Mouse (Mus musculus): ENCODE measurements around the gene Uncx. TPM values are rescaled to one million over a fixed set of nuclear protein-coding genes. Genes with fewer than 3 reads are reported as not detected.
A peak's percentile ranks its signal among the peaks of the same experiment; 100 is the strongest.

The Uncx gene
- total RNA-seq, 2 experiments from 2014 or later = not detected

GRCm38 (mm10) chr5:139558917-139559660 lies 15.8 kb downstream of the Uncx start:
- no peak overlapping the region for H3K4me3 ChIP-seq
- no peak overlapping the region for H3K27ac ChIP-seq
- TF ChIP-seq CTCF (conservative IDR thresholded peaks at IDR 0.05) = no peak
- DNase-seq (ENCODE audit: low spot score in 2 of 2) = no peak

DNA sequence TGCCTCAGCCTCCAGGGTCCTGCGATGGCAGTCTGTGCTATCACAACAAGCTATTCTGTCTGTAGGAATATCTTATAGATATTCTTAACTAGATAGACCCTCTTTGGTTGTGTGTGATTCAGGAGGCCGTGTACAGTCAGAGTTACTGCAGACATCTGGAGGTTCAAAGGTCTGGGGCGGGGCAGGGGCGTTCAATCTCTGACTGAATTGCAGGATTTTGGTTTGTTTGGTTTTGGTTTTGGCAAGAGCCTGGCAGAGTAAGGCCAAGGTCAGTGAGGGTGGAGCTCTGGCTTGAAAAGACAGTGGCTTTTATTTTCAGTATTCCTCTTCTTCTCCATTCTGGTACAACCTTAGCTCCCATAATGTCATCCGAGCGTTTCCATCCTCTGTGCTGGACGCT lies 16.5 kb downstream of the Uncx start:
- no peak overlapping the region for H3K27ac ChIP-seq
- DNase-seq (ENCODE audit: low spot score in 2 of 2) = no peak
- TF ChIP-seq CTCF (conservative IDR thresholded peaks at IDR 0.05) = no peak
- no peak overlapping the region for H3K4me3 ChIP-seq

DNA sequence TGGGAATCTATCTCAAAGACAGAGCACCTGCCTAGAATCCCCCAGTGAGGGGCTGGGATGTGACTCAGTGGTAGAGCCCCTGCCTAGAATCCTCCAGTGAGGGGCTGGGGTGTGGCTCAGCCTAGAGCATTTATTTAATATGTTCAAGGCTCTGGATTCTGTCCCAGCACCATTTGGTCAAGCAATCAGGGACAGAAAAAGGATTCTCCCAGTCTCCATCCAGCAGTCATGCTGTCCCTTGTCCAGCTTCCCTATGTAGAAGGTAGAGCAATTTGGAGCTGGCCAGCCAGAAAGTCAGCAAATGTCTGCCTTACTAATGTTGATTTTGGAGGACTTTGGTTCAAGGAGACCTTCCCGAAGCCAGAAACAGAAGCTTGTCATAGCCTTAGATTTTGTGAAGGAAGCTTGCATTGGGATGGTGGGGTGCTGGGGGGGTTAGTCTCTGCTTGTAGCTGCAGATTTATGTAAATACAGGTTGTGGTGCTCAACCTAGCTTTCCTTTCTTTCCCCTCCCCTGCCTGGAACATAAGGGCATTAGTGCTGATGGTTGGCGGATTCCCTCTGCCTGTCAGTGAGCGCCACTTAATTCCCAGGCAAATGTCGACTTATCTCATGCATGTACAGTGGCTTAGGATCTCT lies 18.2 kb downstream of the Uncx start:
- no peak for TF ChIP-seq CTCF (conservative IDR thresholded peaks at IDR 0.05)
- no peak for DNase-seq (ENCODE audit: low spot score in 2 of 2)
- no peak overlapping the region for H3K4me3 ChIP-seq
- no peak overlapping the region for H3K27ac ChIP-seq

DNA sequence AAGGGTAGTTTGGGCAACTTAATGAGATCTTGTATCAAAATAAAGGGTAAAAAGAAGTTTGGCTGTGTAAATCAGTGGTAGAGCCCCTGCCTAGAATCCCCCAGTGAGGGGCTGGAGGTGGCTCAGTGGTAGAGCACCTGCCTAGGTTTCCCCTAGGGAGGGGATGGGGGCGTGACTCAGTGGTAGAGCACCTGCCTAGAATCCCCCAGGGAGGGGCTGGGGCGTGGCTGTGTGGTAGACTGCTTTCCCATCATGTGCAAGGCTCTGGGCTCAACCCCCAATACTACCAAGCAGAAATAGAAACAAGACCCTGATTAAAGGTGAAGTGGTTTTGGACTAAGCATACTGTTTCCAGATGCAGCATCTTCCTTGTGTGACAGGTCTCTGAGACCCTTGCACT lies 21.4 kb downstream of the Uncx start:
- no peak for DNase-seq (ENCODE audit: low spot score in 2 of 2)
- Histone ChIP-seq H3K4me3 (no peak overlapping the region), H3K27ac (no peak overlapping the region)
- TF ChIP-seq CTCF (conservative IDR thresholded peaks at IDR 0.05) = no peak

DNA sequence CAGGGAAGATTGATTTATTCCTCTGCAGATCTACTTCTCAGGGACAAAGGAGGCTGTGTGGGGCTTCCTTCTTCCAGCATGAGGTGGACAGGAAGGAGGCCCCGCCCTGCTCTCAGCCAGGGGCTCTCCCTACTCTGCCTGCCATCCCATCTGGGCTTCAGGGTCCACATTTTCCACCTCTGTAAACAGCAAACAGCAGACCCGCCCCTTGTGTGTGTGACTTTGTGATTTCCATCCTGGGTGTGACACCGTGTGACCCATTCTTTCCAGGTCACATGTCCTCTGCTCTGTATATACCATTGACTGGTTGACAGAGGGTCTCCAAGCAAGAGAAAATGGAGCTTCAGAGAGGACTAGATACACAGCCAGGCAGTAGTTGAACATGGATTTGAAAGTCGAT lies 22.2 kb downstream of the Uncx start:
- DNase-seq (ENCODE audit: low spot score in 2 of 2) = no peak
- no peak for TF ChIP-seq CTCF (conservative IDR thresholded peaks at IDR 0.05)
- no peak overlapping the region for H3K27ac ChIP-seq
- no peak overlapping the region for H3K4me3 ChIP-seq

GRCm38 (mm10) chr5:139566640-139567399 lies 23.5 kb downstream of the Uncx start:
- no peak overlapping the region for H3K27ac ChIP-seq
- TF ChIP-seq CTCF (conservative IDR thresholded peaks at IDR 0.05) = peak; percentile 24; the same call in 1 of the 2 replicates
- H3K4me3 ChIP-seq = no peak overlapping the region
- DNase-seq (ENCODE audit: low spot score in 2 of 2) = no peak

GRCm38 (mm10) chr5:139568079-139568478 lies 24.8 kb downstream of the Uncx start:
- no peak for DNase-seq (ENCODE audit: low spot score in 2 of 2)
- no peak for TF ChIP-seq CTCF (conservative IDR thresholded peaks at IDR 0.05)
- H3K27ac ChIP-seq = no peak overlapping the region
- H3K4me3 ChIP-seq = no peak overlapping the region

DNA sequence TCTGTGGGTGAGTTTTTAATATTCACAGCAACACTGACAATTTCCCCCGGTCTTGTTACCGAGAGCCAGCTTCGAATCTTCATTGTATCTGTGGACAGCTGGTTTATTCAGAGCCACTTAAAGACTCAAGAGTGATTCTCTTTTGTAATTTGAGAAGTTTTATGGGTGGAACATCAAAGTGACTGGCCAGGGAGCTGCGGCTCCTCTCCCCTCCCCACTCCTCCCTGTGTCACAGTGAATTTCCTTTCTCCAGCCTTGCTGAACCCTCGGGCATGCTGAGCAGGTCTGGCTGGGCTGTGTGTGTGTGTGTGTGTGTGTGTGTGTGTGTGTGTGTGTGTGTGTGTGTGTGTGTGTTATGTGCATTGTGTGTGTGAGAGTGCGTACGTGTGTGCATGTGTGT lies 29.2 kb downstream of the Uncx start:
- no peak for TF ChIP-seq CTCF (conservative IDR thresholded peaks at IDR 0.05)
- no peak overlapping the region for H3K27ac ChIP-seq
- no peak for DNase-seq (ENCODE audit: low spot score in 2 of 2)
- H3K4me3 ChIP-seq = no peak overlapping the region

DNA sequence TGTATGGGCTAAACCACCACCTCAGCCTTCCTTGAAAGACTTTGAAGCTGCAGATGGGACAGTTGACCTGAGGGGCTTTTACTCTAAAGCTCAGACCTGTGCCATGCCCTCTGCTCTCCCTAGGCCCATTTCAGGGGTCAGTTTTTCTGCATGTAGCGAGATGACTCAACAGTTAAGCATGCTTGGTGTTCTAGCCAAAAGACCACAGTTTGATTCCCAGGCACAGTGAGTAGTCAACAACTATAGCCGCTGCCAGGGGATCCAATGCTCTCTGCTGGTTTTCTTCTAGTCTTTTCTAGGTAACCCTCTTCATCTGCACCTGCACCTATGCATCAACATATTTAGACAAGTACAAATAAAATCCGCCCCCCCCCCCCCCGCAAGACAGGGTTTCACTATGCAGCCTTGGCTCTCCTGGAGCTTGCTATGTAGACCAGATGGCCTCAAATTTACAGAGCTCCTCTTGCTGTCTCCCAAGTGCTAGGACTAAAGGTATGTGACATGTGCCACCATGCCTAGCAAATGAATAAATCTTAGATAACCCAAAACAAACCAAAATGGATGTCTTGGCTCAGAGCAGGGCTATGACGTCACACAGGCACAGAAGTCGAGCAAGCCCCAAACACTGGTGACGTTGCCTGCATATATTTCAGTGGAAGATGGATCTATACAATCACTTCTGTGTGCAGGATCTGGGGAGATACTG lies 30.5 kb downstream of the Uncx start:
- no peak overlapping the region for H3K27ac ChIP-seq
- no peak for DNase-seq (ENCODE audit: low spot score in 2 of 2)
- no peak overlapping the region for H3K4me3 ChIP-seq
- no peak for TF ChIP-seq CTCF (conservative IDR thresholded peaks at IDR 0.05)

GRCm38 (mm10) chr5:139575054-139575453 lies 31.8 kb downstream of the Uncx start:
- Histone ChIP-seq H3K27ac (no peak overlapping the region), H3K4me3 (no peak overlapping the region)
- TF ChIP-seq CTCF (conservative IDR thresholded peaks at IDR 0.05) = no peak
- DNase-seq (ENCODE audit: low spot score in 2 of 2) = no peak

DNA sequence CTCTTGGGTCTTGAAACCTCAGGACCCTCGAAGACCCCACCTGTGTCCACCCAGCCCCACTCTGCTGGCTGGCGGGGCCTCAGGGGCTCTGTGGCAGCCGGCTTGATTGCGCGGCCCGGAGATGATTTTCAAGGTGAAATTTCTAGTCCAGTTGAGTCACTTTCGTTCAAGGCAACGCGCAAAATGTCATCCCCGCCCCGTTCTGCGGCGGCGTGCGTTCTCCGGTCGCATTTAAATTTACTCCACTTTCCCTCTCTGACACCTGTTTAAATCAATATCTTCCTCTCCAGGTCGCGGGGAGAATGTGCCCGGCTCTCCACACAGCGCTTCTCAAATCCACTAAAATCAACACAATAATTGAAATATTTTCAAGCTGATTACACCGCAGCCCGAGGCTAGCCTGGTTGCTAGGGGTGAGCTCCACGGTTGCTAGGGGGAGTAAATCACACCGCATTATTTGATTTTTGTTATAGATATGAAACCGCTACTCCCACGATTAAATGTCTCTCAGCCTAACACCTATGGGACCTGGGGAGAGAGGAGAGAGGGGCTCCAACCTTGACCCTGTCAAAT lies 37.0 kb downstream of the Uncx start:
- no peak for TF ChIP-seq CTCF (conservative IDR thresholded peaks at IDR 0.05)
- no peak for DNase-seq (ENCODE audit: low spot score in 2 of 2)
- Histone ChIP-seq H3K4me3 (no peak overlapping the region), H3K27ac (no peak overlapping the region)

- TF ChIP-seq CTCF (conservative IDR thresholded peaks at IDR 0.05) = no peak
- Histone ChIP-seq H3K27ac (no peak overlapping the region), H3K4me3 (no peak overlapping the region)
- no peak for DNase-seq (ENCODE audit: low spot score in 2 of 2)
Measured at GRCm38 (mm10) chr5:139581308-139581868, 38.1 kb downstream of the Uncx start.
